Mouse (Mus musculus): ENCODE measurements around the gene Krt33a.

DNA sequence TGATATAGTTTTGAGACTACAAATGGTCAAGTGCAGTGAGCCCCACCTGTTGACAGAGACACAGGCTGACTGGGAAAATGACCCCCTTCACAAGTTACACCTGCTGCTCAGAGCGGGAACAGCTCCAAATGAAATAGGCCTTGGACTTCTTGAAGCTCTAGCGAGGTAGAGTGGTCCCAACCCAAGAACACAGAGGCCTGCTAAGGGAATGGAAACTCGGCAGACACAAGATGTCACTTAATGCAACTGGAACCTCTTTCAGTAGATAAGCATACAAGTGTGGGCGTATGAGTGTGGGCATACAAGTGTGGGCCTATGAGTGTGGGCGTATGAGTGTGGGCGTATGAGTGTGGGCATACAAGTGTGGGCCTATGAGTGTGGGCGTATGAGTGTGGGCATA, 16.9 kb downstream of the Krt33a start:
- no peak for TF ChIP-seq CTCF (conservative IDR thresholded peaks at IDR 0.05; ENCODE audit: low read length)
- TF ChIP-seq POU5F1 (IDR thresholded peaks at IDR 0.05; ENCODE audit: borderline replicate concordance, low read length), result no peak
- no peak for TF ChIP-seq NANOG (IDR thresholded peaks at IDR 0.05; ENCODE audit: borderline replicate concordance, low read length)
